Mouse (Mus musculus): ENCODE data around the gene B4galt3.
A peak's percentile ranks its signal among the peaks of the same experiment; 100 is the strongest.

Gene B4galt3

DNA sequence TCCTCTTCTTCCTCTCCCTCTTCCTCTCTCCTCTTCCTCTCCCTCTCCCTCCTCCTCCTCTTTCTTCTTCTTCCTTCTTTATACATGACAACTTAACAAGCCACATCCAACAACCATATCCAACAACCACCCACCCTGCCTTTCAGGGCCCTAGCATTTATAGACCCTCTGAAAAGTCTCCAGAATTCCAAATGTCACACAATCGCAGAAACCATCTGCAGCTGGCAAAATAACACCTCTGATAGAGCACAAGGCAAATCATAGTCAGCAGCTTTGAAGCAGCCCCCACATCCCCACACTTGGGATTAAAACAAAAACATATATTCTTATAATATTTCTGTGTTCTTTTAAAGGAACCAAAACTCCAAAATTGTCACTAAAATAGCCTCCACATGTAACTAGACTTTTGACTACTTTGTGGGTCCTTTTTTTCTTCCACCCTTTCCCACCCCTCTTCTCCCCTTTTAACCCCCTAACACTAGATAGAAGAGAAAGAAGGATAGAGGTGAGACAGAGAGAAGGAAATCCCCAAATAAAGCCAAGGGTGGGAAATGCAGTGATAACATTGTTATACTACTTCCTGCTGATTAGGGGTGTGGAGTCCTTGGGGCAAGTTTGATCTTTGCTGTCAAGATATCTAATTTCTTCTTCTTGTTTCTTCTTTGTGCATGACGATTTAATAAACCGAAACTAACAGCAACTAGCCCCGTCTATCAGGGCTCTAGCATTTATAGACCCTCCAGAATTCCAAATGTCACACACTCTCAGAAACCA lies 4.0 kb upstream of the B4galt3 start:
- no peak for DNase-seq

DNA sequence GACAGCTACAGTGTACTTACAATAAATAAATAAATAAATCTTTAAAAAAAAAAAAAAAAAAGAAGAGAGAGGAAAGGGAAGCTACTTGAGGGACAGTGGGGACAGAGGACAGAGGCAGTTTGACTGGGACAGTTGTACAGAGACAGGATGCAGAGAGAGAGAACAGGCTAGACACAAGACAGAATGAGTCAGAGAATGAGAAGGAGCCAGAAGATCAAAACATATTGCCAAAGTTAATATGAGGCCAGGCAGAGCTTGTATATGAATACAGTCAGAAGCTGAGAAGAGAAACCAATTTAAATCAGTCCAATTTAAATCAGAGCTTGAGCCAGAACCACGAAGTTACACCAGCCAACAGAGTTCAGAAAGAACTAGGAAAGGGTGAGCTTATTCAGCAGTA lies 1.8 kb upstream of the B4galt3 start:
- no peak for DNase-seq

DNA sequence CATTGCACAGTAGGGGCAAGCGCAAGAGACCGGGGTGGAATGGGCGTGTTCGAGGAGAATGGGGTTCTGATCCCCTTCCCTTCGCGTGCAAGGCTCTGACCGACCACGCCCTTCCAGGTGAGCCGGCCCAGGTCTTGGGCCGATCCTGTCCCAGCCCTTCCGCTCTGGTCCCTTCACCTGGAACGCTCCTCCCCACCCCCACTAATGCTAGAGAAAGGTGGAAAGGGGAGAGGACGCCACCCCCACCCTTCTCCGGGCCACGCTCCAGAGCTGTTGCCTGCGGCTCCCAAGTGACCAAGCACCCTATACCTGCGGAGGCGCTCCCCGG lies 409 bp downstream of the B4galt3 start:
- peak in 1 of 2 experiments; percentile 71 for DNase-seq

DNA sequence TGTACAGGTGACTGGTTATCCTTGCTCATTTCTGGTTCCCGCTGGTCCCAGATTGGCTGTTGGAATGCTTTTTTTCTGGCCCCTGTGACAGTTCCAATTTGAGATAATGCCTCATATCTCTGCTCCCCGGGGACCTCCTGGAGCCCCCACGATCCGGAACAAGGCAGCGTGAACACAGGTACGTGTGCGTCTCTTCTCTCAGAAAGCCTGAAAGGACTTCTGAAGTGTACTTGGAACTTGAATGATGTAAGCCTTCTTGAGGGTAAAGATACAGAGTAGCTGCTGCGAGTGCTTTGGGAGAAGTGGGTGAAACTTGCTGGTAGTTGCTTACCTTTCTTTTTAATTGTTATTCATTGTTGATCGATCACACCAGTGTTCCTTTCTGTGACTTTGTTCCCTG lies 1.1 kb downstream of the B4galt3 start:
- no peak for DNase-seq

DNA sequence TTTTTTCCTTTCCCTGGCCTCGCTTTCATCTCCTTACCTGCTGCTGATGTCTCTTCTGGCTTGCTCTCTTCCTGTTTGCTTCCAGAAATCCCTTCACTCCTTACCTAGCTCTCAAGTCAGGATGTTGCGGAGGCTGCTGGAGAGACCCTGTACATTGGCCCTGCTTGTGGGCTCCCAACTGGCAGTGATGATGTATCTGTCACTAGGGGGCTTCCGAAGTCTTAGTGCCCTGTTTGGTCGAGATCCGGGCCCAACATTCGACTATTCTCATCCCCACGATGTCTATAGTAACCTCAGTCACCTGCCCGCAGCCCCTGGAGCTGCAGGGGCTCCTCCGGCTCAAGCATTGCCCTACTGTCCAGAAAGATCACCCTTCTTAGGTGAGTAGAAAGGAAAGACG lies 1.5 kb downstream of the B4galt3 start:
- DNase-seq: no peak

DNA sequence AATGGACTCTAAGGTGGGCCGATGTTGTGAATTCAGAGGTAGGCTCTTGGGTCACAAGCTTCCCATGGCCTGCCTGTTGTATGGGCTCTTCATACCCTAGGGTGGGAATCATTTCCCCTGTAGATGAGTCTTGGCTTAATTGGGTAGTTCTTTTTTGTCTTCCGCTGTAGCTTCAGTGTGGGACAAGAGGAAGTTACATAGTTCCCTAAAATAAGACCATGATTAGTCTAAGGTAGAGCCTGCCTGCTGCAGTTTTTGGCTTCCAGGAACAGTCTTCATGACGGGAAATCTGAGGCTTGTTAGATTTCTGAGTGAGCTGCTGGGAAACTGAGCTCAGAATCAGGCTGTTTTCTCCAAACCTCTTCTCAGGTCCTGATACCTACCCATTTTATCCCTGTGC lies 2.0 kb downstream of the B4galt3 start:
- DNase-seq: no peak

DNA sequence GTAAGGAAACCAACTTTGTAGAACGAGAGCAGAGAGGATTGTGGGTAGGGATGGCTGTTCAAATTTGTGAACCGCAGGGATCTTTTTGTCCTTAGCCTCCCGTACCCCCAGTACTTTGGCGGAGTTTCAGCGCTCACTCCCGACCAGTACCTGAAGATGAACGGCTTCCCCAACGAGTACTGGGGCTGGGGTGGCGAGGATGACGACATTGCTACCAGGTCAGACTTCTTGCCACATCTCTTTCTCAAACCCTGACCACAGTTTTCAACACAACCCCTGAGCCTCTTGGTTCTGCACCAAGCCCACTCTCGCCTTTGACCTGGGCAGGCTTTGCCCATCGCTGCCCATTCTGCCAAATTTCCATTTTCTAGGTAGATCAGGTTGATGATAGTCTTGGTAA lies 4.0 kb downstream of the B4galt3 start:
- DNase-seq: no peak

DNA sequence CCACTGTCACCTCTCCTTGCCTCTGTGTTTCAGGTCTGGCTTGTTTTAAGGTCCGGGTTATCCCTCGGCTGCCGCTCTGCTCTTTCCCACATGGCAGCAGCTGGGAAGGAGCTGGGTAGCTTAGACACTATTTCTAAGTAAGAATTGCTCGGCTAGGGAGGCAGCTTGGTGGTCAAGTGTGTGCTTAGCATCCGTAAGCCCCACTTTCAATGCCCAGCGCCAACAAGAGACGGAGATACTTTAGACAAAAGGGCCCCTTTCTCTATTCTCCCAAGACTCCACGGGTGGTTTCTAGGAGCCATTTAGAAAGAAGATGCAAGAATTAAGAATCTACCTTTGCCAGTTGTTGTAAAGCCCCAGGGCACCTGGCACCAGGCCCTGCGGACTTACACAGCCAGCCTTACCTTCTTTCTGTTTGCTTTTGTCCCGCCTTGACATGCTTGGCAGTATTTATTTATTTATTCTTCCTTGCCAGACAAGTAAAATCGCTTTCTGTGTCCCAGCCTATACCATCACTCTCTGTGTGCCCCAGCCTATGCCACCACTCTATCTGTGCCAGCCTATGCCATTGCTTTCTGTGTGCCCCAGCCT lies 5.1 kb downstream of the B4galt3 start:
- DNase-seq: no peak

DNA sequence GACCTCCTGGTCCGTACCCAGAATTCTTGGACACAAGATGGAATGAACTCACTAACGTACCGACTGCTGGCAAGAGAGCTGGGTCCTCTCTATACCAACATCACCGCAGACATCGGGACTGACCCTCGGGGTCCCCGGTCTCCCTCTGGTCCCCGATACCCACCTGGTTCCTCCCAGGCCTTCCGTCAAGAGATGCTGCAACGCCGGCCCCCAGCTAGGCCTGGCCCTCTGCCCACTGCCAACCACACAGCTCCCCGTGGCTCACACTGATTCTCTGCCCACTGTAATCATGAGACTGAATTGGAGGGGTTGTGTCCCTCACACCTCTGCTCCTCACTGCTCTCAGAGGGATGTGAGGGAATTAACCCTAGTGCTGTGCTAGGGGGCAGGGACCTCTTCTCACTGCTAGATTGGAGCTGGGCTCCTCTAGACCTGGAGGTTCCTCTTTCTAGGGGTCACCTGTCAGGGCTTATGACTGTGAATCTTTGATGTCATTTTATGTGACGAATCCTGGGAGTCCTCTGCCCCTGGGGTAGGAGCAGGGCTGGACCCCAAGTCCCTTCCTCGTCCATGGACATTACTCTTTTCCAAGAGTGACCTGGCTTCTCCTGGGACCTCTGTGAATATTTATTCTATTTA lies 6.1 kb downstream of the B4galt3 start:
- no peak for DNase-seq

DNA sequence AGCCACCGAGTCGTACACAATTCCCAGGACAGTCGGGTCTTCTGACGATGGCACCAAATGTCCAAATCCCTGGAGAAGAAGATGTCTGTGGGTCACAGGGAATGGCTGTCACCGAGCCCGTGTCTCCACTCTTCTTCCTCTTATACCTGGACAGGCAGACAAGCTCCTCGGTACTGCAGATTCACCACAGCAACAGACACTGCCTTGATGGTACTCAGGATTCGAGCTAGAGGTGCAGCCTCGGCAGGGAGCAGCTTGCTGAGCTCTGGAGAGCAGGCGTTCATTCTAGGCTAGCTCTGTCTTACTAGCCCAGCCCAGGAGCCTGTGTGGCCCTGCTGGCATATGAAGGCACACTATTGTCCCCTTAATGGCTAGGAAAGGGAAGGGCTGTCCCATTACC lies 7.6 kb downstream of the B4galt3 start:
- no peak for DNase-seq

DNA sequence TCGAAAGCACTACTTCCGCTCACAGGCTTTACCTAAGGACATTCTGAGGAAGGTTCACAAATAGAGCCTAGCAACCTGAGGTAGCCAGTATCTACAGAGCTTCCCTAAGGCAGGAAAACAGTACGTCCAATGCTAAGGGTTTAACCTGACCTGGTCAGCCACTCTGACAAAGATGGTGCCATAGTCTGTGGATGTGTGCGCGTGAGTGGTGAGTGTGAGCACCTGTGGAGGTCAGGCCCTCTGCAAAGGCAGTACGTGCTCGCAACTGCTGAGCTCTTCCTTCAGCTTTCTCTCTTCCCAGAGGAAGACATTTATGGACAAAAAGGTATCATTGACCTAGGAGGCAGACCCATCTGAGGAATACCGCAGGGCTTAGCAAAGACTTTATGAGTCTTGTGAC lies 8.3 kb downstream of the B4galt3 start:
- no peak for DNase-seq

DNA sequence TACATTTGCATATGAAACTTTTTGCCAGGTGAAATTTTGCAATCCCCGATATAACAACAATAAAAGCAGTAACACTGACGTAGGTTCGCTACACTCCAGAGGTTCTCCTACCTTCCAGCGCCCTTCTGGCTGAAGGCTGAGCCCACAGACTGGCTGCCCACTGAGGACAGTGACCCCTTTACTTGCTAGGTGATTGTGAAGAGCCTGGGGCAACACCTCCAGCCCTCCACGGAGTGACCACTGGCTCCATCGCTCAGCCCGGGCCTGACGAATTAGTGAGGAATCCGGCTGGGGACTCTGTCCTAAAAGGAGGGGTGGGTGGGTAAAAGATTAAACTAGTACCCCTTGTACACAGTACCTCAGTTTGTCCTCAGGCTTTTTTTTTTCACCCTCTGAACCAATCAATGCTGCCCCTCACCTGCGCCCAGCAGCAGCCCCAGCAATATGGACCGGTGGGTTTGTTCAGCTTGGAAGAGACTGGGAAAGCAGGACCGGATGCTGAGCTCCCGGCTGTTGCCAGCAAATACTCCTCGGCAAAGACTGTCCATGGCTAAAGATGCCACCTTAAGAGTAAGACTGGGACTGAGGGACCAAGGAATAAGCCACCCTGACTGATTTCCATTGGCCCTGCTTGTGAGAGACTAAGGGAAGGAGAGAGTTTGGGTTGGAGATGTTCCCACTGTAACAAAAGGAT lies 9.0 kb downstream of the B4galt3 start:
- DNase-seq: peak in 1 of 2 experiments; percentile 1

DNA sequence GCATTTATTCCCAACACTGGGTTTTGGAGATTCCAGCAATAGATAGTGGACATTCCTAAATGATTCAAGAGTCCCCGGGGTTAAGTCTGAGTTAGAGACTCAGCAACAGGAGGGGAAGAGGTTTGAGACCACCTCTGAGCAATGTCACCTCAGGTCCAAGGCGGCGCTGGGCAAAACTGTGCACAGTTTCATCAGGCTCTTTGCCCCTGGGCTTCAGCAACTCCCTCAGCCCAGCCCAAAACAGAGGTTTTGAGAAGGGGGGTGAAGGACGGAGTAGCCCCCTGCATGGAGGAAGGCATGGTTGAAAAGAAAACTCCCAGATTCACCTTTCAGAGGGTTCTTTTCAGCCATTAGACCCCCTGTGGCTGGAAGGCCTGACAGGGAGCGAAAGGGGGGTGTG lies 9.6 kb downstream of the B4galt3 start:
- peak in 1 of 2 experiments; percentile 12 for DNase-seq

DNA sequence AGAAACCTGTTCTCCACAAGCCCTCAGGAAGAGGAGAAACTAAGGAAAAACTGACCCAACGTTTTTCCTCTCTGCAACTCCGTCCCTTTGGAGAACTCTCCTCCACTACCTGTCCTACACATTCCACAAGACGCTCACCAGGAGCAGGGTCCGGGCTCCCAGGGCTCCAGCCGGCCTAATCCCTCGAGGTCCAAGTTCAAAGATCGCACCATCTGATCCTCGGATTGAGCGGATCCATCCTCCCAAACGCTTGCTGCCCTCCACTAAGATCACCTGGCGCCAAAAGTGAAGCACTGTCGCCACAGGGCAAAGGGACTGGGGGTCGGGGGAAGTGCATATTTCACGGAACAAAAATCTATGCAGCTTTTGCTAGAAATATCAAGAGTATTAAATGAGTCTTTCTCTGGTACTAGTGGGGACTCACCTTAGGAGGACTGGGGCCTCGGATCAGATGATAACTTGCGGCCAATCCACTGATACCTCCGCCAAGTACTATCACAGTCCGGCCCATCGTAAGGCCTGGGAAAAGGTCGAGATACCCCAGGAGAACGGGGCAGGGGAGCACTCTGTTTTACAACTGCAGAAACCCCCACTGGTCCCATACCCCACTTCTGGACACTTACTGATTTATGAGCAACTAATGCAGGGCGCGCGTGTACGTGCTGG lies 10.3 kb downstream of the B4galt3 start:
- peak; percentile 2 to 17 for DNase-seq

DNA sequence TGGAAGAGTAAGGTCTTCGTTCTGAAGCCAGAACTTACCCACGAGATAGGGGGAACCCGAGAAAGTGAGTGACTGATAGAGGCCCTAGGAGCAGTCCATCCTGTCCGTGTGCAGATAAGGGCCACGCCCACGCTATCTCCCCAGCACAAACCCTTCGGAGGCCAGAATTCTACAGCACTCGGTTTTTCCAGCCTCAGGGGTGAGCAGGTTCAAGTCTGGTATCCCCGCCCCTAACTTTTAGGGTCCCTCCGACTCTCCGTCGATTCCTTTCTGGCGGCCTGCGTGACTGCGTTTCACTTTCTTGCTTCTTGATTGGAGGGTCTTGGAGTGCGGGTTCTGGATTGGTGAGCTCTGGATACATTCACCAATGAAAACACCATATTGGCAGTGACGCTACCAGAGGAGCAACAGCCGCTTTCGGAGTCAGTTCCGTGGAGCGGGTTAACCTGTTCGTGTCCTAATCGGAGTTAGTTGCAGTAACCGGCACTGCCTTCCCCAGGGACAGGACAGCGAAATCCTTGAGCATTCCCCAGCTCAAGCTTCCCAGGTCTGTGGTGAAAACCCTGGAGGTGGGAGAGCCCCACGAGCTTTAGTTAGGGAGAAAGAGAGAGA lies 10.9 kb downstream of the B4galt3 start, which contains the start of gene Ppox:
Gene Ppox (minus strand): TSS at position 271 of the 612 bp plus-strand sequence.
- peak; percentile 89 to 91 for DNase-seq

DNA sequence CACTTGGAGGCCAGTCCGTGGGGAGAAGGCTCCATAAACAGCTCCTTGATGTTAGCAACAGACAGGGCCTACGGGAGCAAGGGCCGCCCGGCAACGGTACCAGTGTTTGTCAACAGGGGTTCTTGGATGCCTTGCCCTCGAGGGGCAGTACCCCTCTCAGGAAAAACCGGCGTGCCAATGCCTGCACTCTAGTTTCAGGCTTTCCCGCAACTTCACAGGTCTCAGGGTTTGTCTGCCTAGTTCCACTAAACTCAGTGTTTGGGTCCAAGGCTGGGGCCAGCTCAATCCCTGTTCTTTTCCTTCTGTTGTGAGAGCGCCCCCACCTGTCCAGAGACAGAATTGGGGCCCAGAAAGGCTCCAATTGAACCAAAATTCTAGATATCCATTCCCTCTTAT lies 11.4 kb downstream of the B4galt3 start:
- peak; percentile 80 to 88 for DNase-seq

DNA sequence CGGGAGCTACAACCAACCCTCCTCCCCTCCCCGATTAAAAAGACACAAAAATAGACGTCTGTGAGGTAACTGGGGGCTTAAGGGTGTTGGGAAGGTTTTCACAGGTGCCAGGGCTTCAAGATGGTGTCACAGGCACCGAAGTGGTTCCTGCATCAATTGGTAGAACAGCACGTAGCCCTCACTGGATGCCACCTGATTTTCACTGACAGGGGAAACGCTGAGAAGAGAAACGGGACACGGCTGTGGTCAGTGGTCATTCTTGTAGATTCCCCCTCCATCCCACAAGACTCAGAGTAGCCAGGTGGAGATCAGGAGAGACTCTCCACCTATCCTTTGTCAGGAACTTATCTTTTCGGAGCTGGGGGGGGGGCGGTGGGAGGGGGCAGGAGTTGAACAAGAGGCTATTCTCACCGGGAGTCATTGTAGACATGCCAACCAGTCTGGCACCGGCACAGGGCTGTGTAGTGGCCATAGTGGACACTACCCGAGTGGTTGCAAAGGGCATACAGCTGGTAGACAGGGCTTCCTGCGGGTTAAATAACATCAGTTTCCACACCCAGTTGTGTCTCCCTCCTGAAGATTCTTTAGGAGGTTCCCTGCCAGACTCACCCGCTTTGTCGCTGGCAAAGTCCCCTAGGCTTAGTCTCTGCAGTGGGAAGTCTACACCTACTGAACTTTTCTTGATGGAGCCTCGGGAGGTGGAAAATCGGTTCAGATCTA lies 12.1 kb downstream of the B4galt3 start:
- DNase-seq: peak in 1 of 2 experiments; percentile 25

DNA sequence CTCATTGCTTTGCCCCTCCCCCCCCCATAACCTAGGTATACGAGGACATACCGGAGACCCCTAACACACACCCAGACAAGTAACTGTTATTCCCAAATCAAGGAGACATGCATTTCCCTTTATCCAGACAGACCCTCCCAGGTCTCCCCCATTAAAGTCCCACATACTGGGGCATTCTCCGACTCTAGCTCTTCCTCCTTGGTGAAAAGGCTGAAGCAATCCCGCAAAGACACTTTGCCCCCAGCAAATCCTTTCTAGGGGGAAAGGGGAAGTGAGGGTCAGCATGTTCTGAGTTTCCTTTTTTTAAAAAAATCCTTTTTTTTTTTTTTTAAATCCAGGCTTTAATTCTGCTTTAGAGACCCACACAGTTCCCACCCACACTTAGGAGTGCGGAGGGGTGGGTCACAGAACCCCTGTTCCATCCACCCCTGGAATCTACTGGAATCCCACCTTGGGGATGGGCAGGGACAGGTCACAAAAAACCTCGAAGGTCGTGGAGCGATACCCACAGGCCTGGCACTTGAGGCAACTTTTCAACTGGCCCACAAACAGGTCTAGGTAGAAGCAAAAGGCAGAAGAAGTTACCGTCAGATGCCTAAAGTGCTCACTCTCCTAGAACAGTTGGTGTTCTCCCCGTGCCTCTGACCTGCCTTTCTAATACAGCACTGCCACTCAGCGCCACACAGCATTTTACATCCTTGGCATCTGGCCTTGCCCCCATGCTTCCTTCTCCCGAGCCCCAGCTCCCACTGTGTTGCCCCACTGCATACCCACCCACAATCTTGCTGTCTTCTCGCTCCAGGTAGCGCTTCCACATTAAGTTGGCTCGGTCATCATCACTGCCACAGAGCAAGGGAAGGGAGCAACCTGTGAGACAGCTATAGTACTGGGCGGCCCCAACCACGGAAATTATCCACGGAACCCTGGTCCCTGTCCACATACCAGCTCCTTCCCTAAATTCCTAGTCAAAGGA lies 13.3 kb downstream of the B4galt3 start:
- DNase-seq: peak in 1 of 2 experiments; percentile 5

DNA sequence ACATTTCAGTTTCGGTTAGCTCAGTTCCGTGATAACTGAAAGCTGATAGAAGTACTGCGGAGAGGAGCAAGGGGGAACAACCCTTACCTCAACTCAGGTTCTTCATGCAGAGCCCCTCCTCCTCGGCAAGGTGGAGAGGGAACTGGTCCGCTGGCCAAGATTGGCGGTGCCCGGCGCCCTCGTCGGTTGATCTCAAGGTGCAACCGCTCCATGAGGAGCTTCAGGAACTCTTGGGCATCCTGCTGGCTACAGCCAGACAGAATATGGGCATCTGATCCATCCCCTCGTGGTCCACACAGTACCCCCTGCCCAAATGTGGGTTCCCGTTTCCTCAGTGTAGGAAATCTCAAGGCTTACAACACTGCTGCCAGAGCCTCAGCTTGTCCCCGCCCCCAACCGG lies 14.4 kb downstream of the B4galt3 start:
- peak in 1 of 2 experiments; percentile 13 for DNase-seq

DNA sequence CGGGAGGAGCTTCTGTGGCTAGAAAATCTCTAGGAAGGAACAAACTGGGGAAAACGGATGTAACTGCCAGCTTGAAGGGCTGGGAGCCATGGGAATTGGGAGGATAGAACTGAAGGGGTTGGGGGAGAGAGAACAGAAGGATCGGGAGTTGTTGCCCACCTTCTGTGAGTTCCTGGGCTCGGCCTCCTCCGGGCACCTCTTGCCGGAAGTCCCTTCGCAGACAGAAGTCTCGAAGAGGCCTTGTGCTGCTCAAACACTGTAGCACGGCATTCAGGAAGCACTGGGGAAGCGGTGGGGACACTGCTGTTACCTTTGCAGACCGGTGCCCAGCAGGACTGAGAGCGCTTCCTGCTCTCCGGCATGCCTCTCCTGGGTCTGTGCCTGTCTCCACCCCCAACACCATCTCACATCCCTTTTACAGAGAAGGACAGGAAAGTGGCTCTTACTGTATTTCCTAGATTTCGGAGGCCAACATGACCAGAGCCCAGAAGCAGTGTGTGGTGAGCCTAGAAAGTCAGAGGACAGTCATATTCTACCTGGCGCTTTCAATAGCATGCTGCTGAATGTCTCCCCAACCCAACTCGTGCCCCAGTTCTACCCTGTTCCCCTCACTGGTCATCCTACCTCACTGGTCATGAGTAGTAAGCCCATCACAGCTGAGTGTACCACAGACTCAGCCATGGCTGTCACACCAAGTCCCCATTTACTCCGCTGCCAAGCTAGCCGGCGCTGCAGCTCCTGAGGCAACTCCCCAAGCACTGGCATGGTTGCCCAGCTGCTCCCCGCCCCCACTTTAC lies 15.2 kb downstream of the B4galt3 start:
- peak in 1 of 2 experiments; percentile 3 for DNase-seq
